Comparison of ENCODE assay signal across 8 mouse cellular contexts in the genomic region with DNA sequence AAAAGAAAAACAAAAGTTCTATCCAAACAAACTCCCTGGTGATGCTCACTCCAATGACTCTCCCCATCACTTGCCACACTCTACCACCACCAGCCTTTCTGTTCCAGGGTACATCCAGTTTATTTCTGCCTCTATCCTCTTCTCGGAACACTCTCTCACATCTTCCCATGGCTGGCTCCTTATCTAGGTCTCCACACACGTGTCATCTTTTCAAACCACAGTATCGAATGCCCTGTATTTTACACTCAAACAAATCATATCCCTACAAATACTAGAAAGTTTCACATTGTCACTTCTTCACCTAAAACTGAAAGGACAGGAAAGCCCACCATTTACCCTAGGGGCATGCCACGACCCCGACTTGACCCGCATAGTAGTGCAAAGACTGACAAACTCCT. TPM values are rescaled to one million over a fixed set of nuclear protein-coding genes. Genes with fewer than 3 reads are reported as not detected.
DNase-seq lines count a peak whose midpoint lies in the region; ATAC-seq and TF ChIP-seq lines count a peak whose summit lies in the region.

No protein-coding gene starts in this region.

- H3K4me2 ChIP-seq in lung, embryonic 16.5 days (ENCODE audit: low read depth, low read length), result peak overlapping the region; percentile 82
- peak overlapping the region; percentile 76 for H3K4me2 ChIP-seq in limb, embryonic 11.5 days (ENCODE audit: low read depth, severe bottlenecking)
- peak overlapping the region; percentile 78 for H3K4me2 ChIP-seq in neural tube, embryonic 15.5 days

- peaks cover 22% of the 10 kb centered on the region for H3K4me1 ChIP-seq in lung, embryonic 16.5 days (replicated peaks; ENCODE audit: control insufficient read depth, insufficient read depth, low read length)
- H3K4me1 ChIP-seq in embryonic fibroblast, embryonic 13.5 days (ENCODE audit: control insufficient read depth, insufficient read depth, low read length), result peaks cover 3% of the 10 kb centered on the region
- peaks cover 9% of the 10 kb centered on the region for H3K4me1 ChIP-seq in limb, embryonic 11.5 days (ENCODE audit: control insufficient read depth, insufficient read depth, low read length)
- peaks cover 38% of the 10 kb centered on the region for H3K4me1 ChIP-seq in neural tube, embryonic 15.5 days

- no peak for TF ChIP-seq POLR2A in embryonic fibroblast, embryonic 13.5 days (IDR thresholded peaks at IDR 0.05; ENCODE audit: low read depth, low read length)

- no peak for DNase-seq in lung, postnatal 36 days
- no peak for DNase-seq in limb, embryonic 11.5 days (ENCODE audit: low spot score)
- no peak for DNase-seq in frontal cortex, postnatal 36 days (ENCODE audit: low spot score in 2 of 2)
- no peak for DNase-seq in cerebellum, adult 9-11 months
- DNase-seq in gastrocnemius, postnatal 10 days, result no peak

- H3K27ac ChIP-seq in lung, embryonic 16.5 days (ENCODE audit: low read length), result peak overlapping the region; percentile 83
- H3K27ac ChIP-seq in embryonic fibroblast, embryonic 13.5 days (ENCODE audit: insufficient read depth, low read length), result no peak overlapping the region
- H3K27ac ChIP-seq in limb, embryonic 11.5 days (replicated peaks; ENCODE audit: low read depth, low read length), result no peak overlapping the region; the same call in 1 of the 2 replicates
- H3K27ac ChIP-seq in neural tube, embryonic 15.5 days (replicated peaks), result peak overlapping the region; percentile 89

- no peak for TF ChIP-seq CTCF in embryonic fibroblast, embryonic 13.5 days (IDR thresholded peaks at IDR 0.05; ENCODE audit: borderline replicate concordance, insufficient read depth, low read length)

- no peaks in the 10 kb centered on the region for H3K9me3 ChIP-seq in lung, embryonic 16.5 days (ENCODE audit: control insufficient read depth, low read length)
- no peaks in the 10 kb centered on the region for H3K9me3 ChIP-seq in limb, embryonic 11.5 days (ENCODE audit: control insufficient read depth, low read length)
- H3K9me3 ChIP-seq in neural tube, embryonic 15.5 days (replicated peaks), result no peaks in the 10 kb centered on the region

- H3K9ac ChIP-seq in lung, embryonic 16.5 days (ENCODE audit: low read length), result peak overlapping the region; percentile 85
- peak overlapping the region; percentile 72 for H3K9ac ChIP-seq in limb, embryonic 11.5 days (ENCODE audit: low read length)
- peak overlapping the region; percentile 89 for H3K9ac ChIP-seq in neural tube, embryonic 15.5 days (replicated peaks)

- H3K4me3 ChIP-seq in lung, embryonic 16.5 days (ENCODE audit: low read length), result peak overlapping the region; percentile 86
- H3K4me3 ChIP-seq in embryonic fibroblast, embryonic 13.5 days (ENCODE audit: insufficient read depth, low read length), result peak overlapping the region; percentile 92
- peak overlapping the region; percentile 72 for H3K4me3 ChIP-seq in limb, embryonic 11.5 days (ENCODE audit: low read depth, low read length)
- H3K4me3 ChIP-seq in neural tube, embryonic 15.5 days (replicated peaks), result peak overlapping the region; percentile 85

- no peaks in the 10 kb centered on the region for H3K36me3 ChIP-seq in lung, embryonic 16.5 days (ENCODE audit: control insufficient read depth, insufficient read depth, low read length)
- no peaks in the 10 kb centered on the region; the same call in 1 of the 2 replicates for H3K36me3 ChIP-seq in limb, embryonic 11.5 days (ENCODE audit: control insufficient read depth, insufficient read depth, low read length)
- no peaks in the 10 kb centered on the region; the same call in 1 of the 2 replicates for H3K36me3 ChIP-seq in neural tube, embryonic 15.5 days

- 6% methylated on average over 6 of the region's 6 CpGs for WGBS in lung, embryonic 16.5 days
- 24% methylated on average over 6 of the region's 6 CpGs for WGBS in limb, embryonic 11.5 days
- 17% methylated on average over 6 of the region's 6 CpGs for WGBS in neural tube, embryonic 15.5 days

- no peaks in the 10 kb centered on the region for H3K27me3 ChIP-seq in lung, embryonic 16.5 days (ENCODE audit: control insufficient read depth, insufficient read depth, low read depth, low read length)
- H3K27me3 ChIP-seq in limb, embryonic 11.5 days (ENCODE audit: control insufficient read depth, insufficient read depth, low read length), result no peaks in the 10 kb centered on the region
- no peaks in the 10 kb centered on the region for H3K27me3 ChIP-seq in neural tube, embryonic 15.5 days (replicated peaks)

- ATAC-seq in lung, embryonic 16.5 days (ENCODE audit: low read depth), result no peak
- no peak for ATAC-seq in limb, embryonic 11.5 days (ENCODE audit: insufficient number of reproducible peaks, low FRiP score, low TSS enrichment, low read depth)
- ATAC-seq in neural tube, embryonic 15.5 days (ENCODE audit: low FRiP score), result no peak

RNA-seq across cellular contexts. Expression of gene Rmnd5b, which starts 0.6 kb away (rescaled TPM):
- 41.1 and 41.8 TPM in 2 replicates for polyA plus RNA-seq in lung, embryonic 16.5 days (2015; fragmentation: Nextera tagmentation; extraction: Ambion mirVana)
- 17.5 and 20.0 TPM in 2 replicates for polyA plus RNA-seq in embryonic fibroblast, embryonic 13.5 days (2011; ENCODE audit: insufficient read length, low read depth, missing spikeins)
- polyA plus RNA-seq in limb, embryonic 11.5 days (2014; fragmentation: Nextera tagmentation; extraction: Ambion mirVana), result 38.1 and 40.8 TPM in 2 replicates
- 79.1 and 79.8 TPM in 2 replicates for polyA plus RNA-seq in neural tube, embryonic 15.5 days (2015; fragmentation: Nextera tagmentation; extraction: Ambion mirVana)
- total RNA-seq in gastrocnemius, postnatal 10 days (2021), result 10 to 100 TPM; 16.2 to 17.9 TPM

RNA-seq across cellular contexts. Expression of gene N4bp3, which starts 15.5 kb away (rescaled TPM):
- polyA plus RNA-seq in lung, embryonic 16.5 days (2015; fragmentation: Nextera tagmentation; extraction: Ambion mirVana), result 43.4 and 43.5 TPM in 2 replicates
- polyA plus RNA-seq in embryonic fibroblast, embryonic 13.5 days (2011; ENCODE audit: insufficient read length, low read depth, missing spikeins), result 0.35 and 1.8 TPM in 2 replicates
- 14.3 and 18.2 TPM in 2 replicates for polyA plus RNA-seq in limb, embryonic 11.5 days (2014; fragmentation: Nextera tagmentation; extraction: Ambion mirVana)
- polyA plus RNA-seq in neural tube, embryonic 15.5 days (2015; fragmentation: Nextera tagmentation; extraction: Ambion mirVana), result 30.0 and 31.9 TPM in 2 replicates
- total RNA-seq in gastrocnemius, postnatal 10 days (2021), result 10 to 100 TPM; 12.2 to 15.7 TPM

RNA-seq across cellular contexts. Expression of gene Nhp2, which starts 15.6 kb away (rescaled TPM):
- 111 and 116 TPM in 2 replicates for polyA plus RNA-seq in lung, embryonic 16.5 days (2015; fragmentation: Nextera tagmentation; extraction: Ambion mirVana)
- polyA plus RNA-seq in embryonic fibroblast, embryonic 13.5 days (2011; ENCODE audit: insufficient read length, low read depth, missing spikeins), result 61.2 and 70.9 TPM in 2 replicates
- 180 and 181 TPM in 2 replicates for polyA plus RNA-seq in limb, embryonic 11.5 days (2014; fragmentation: Nextera tagmentation; extraction: Ambion mirVana)
- 96.3 and 117 TPM in 2 replicates for polyA plus RNA-seq in neural tube, embryonic 15.5 days (2015; fragmentation: Nextera tagmentation; extraction: Ambion mirVana)
- 10 to 100 TPM; 37.4 to 39.1 TPM for total RNA-seq in gastrocnemius, postnatal 10 days (2021)

RNA-seq across cellular contexts. Expression of gene D930048N14Rik, which starts 15.6 kb away (rescaled TPM):
- 4.0 and 4.5 TPM in 2 replicates for polyA plus RNA-seq in lung, embryonic 16.5 days (2015; fragmentation: Nextera tagmentation; extraction: Ambion mirVana)
- 0.30 and 0.52 TPM in 2 replicates for polyA plus RNA-seq in embryonic fibroblast, embryonic 13.5 days (2011; ENCODE audit: insufficient read length, low read depth, missing spikeins)
- polyA plus RNA-seq in limb, embryonic 11.5 days (2014; fragmentation: Nextera tagmentation; extraction: Ambion mirVana), result 2.4 and 2.5 TPM in 2 replicates
- 2.0 and 2.3 TPM in 2 replicates for polyA plus RNA-seq in neural tube, embryonic 15.5 days (2015; fragmentation: Nextera tagmentation; extraction: Ambion mirVana)
- 1 to 10 TPM in 1 of 2 experiments, under 1 TPM in 1; 0.52 to 1.1 TPM for total RNA-seq in gastrocnemius, postnatal 10 days (2021)

RNA-seq across cellular contexts. Expression of gene Hnrnpab, which starts 28.5 kb away (rescaled TPM):
- 317 and 349 TPM in 2 replicates for polyA plus RNA-seq in lung, embryonic 16.5 days (2015; fragmentation: Nextera tagmentation; extraction: Ambion mirVana)
- 361 and 364 TPM in 2 replicates for polyA plus RNA-seq in embryonic fibroblast, embryonic 13.5 days (2011; ENCODE audit: insufficient read length, low read depth, missing spikeins)
- 796 and 869 TPM in 2 replicates for polyA plus RNA-seq in limb, embryonic 11.5 days (2014; fragmentation: Nextera tagmentation; extraction: Ambion mirVana)
- polyA plus RNA-seq in neural tube, embryonic 15.5 days (2015; fragmentation: Nextera tagmentation; extraction: Ambion mirVana), result 241 and 285 TPM in 2 replicates
- total RNA-seq in gastrocnemius, postnatal 10 days (2021), result 100 to 1,000 TPM; 180 to 186 TPM

Comparison
In these comparisons a context has a peak if more than half of its experiments do, and no peak if none do; other contexts are left out.
1. H3K27ac ChIP-seq: peak in lung, embryonic 16.5 days (single experiment) and neural tube, embryonic 15.5 days (single experiment); none in embryonic fibroblast, embryonic 13.5 days (single experiment) and limb, embryonic 11.5 days (single experiment).
2. Peak in every context shown above with its lines, with median percentiles within 50 percentile points of each other: H3K4me2 ChIP-seq, H3K4me3 ChIP-seq and H3K9ac ChIP-seq.